Mouse (Mus musculus) left cerebral cortex, postnatal 36 days (tissue): ENCODE data around the gene Alkbh1. TPM values are rescaled to one million over a fixed set of nuclear protein-coding genes. Genes with fewer than 3 reads are reported as not detected.
A peak's percentile ranks its signal among the peaks of the same experiment; 100 is the strongest.
"Not testable (repeated sequence)": the region's sequence is repeated elsewhere in the genome, so short reads cannot be mapped to it uniquely, and the experiment has no call there.

Experiments used
- DNase-seq, 2 experiments: peaks; one replicate each; pipeline ENCODE4 v3.0.0; 2021 to 2022; ENCODE audit warnings: low spot score in 2 of 2, mixed read lengths in 1 of 2
- intact Hi-C: fragments of 180-260 bp; cut with DNase I; formaldehyde crosslinking; loops from one replicate; pipeline ENCODE4 v1.15.1; 2025
- total RNA-seq, 2 experiments: library from RNA; stranded (reverse); gene quantifications; 2 replicates each; pipeline ENCODE4 v1.2.3; 2021

Gene Alkbh1
- 10 to 100 TPM; 14.6 to 19.0 TPM for total RNA-seq

- intact Hi-C loops, result loop anchor here (2.0 kb wide), 1 partner anchor 27 kb away; no protein-coding TSS in a partner anchor
- peak; percentile 93 to 94 for DNase-seq
Observed at GRCm38 (mm10) chr12:87443700-87444122, at the start of gene Alkbh1, which contains the start of gene Slirp. Gene Alkbh1, minus strand, starts transcription at chr12:87444017. Gene Slirp, plus strand, starts transcription at chr12:87443896.

DNA sequence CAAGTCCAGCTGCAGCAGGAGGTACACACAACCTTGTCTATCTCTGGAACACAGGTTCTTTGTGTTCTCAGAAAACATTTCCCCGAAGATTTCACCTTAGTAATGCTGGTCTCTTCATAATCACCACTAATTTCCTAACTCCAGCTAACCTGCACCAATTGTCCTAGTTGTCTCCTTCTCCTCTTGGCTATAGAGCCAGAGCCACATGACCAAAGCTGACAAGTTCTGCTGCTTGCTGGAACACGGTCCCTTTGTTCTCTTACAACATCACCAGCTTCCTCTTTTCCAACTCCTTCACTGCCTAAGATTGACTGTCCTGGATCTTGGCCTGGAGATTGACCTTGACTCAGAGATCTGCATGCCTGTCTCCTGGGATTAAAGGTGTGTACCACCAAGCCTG lies 44.9 kb upstream of the Alkbh1 start:
- DNase-seq, intact Hi-C loops: not testable (repeated sequence)

DNA sequence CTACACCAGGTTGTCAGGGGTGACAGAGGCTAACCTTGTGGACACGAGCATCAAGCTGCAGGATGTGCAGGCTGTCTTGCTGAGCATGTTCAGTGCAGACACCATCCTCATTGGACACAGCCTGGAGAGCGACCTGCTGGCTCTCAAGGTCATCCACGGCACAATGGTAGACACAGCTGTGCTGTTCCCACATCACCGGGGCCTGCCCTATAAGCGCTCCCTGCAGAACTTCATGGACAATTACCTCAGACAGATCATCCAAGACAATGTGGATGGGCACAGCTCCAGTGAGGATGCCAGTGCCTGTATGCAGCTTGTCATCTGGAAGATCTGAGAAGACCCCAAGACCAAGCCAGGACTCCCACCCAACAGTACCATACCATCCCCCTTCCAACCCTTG lies 38.7 kb upstream of the Alkbh1 start:
- intact Hi-C loops, result not testable (repeated sequence)

DNA sequence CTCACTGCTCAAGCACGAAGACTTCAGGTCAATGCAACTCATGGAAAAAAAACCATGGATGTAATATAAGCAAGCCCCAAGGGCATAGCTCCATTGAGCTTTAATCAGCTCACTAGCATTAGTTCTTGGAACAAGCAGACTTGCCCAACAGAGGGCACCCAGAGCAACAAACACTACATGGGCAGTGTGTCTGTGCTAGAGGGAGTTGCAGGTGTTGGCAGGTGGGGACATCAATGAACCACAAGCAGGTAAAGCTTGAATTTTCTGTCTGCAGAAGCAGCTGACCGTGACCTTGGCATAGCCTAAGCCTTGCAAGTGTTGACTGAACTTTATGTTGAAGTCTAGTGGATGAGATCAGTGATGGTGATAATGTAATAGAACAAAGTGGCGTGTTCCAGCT lies 30.9 kb upstream of the Alkbh1 start:
- intact Hi-C loops, result no loop called here
- no peak for DNase-seq

More for the DNA sequence above, 38.7 kb upstream of the Alkbh1 start:
- not testable (repeated sequence) for DNase-seq

DNA sequence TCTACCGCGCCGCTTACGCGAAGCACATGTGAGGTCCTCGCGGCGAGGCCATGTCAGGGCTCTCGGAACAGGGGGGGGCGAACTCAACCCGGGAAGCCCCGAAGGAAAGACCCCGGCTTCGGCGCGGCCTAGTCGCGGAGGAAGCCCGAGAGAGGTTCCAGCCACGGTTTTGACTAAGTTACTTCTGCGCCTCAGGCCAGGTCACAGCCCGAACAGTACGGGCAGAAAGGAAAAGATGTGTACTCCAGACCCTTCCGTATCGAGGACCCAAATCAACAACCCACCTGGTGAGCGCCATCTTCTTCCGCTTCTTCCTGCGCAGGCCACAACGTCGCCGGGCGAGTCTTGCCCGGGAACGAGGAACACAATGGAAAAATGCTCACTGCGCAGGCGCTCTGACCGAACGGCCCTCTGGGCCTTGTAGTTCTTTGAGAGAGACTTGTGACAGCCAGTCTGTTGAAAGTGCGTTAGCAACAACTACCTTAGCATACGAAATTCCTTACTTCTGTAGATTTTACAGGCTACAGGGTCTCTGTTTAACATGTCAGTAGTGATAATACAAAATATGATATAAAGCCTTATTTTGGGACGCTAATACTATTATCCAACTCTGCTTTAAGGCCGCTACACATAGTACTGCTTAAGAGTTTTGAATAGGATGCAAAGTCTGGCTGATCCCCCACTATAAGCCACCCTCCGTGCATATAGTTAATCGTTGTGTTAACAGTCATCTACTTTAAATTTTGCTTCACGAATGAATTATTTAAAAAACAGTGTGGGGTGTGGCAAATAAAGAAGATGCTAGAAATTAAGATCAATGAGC lies 28.4 kb upstream of the Alkbh1 start, which contains the start of gene Snw1:
TSS of gene Snw1 (minus strand) at position 311 of the 823 bp plus-strand sequence.
- intact Hi-C loops, result loop anchor here (2.0 kb wide), 1 partner anchor 27 kb away; the partner anchor contains the start of gene Alkbh1
- DNase-seq, result peak; percentile 95

GRCm38 (mm10) chr12:87471421-87471963 lies 27.7 kb upstream of the Alkbh1 start:
- intact Hi-C loops, result loop anchor here (2.0 kb wide), 1 partner anchor 27 kb away; the partner anchor contains the start of gene Alkbh1
- DNase-seq, result no peak

DNA sequence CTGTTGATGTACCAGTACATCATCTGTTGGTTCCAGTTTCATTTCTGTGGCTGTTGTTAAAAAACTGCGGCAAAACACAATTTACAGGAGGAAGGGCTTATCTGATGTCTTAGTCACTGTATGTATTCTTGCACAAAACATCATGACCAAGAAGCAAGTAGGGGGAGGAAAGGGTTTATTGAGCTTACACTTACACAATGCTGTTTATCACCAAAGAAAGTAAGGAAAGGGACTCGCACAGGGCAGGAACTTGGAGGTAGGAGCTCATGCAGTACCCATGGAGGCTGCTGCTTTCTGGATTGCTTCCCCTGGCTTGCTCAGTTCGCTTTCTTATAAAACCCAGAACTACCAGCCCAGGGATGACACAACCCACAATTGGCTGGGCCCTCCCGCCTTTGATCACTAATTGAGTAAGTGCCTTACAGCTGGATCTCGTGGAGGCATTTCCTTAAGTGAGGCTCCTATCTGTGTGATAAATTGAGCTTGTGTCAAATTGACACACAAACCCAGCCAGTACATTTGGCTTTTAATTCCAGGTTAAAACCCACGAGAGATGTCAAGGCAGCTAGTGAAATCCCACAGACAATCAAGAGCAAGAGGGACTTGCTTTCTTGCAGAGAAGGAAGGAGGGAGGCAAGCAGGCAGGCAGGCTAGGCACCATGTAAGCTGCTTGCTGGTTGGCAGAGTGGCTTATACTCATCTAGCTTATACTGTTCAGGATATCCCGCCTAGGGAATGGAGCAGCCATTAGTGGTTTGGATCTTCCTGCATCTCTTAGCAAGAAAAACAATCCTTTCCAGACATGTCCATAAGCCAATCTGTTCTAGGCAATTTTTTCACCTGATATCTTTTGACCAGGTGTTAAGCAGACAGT lies 26.7 kb upstream of the Alkbh1 start:
- intact Hi-C loops, result loop anchor here (2.0 kb wide), 1 partner anchor 26 kb away; the partner anchor contains the start of gene Alkbh1

DNA sequence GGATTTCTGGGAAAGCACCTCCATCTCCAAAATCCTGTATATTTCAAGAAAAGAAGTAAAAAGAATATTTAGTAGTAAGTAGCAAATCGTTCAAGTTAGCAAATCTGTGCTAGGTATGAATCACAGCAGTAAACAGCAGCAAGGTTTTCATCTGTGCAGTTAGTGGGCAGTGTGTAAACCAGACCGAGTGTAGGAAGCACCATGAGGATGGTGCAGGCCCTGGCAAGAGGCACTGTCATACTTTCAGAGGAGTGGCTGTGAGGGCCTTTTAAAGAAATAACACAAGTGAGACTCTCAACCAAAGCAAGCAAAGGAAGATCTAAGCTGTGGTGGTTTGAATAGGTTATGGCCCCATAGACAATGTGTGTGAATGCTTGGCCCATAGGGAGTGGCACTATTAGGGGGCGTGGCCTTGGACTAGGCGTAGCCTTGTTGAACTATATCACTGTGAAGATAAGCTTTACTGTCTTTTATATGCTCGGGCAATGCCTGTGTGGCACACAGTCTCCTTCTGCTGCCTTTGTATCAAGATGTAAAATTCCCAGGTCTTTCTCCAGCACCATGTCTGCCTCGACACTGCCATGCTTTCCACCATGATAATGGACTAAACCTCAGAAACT lies 21.0 kb upstream of the Alkbh1 start:
- intact Hi-C loops, result no loop called here
- no peak for DNase-seq

More for the DNA sequence above, 26.7 kb upstream of the Alkbh1 start:
- DNase-seq, result no peak

- DNase-seq, result no peak
- intact Hi-C loops, result no loop called here
Observed at GRCm38 (mm10) chr12:87449456-87449855, 5.6 kb upstream of the Alkbh1 start.

DNA sequence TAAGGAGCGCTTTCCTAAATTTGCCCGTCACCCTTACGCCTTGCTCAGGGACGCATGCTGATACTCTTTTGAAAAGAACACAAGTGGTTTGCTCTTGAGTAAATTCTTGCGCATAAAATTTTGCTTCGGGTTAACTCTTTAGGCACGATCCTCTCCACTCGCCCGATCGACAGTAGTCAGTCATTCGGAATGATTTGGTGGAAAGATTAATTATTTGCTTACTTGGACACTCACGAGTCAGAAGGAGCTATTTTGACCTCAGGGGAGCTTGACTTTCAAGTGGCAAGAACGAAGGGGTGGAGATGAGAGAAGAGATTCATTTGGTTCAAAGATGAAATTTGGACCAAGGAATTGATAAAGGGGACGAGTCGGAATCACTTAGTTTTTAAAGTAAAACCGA lies 394 bp upstream of the Alkbh1 start:
- no peak for DNase-seq
- intact Hi-C loops, result loop anchor here (2.0 kb wide), 1 partner anchor 27 kb away; no protein-coding TSS in a partner anchor

GRCm38 (mm10) chr12:87443115-87443699 lies 610 bp downstream of the Alkbh1 start:
- DNase-seq, result no peak
- intact Hi-C loops, result no loop called here

- intact Hi-C loops, result no loop called here
- no peak for DNase-seq
Observed at GRCm38 (mm10) chr12:87442177-87443114, 1.4 kb downstream of the Alkbh1 start.

DNA sequence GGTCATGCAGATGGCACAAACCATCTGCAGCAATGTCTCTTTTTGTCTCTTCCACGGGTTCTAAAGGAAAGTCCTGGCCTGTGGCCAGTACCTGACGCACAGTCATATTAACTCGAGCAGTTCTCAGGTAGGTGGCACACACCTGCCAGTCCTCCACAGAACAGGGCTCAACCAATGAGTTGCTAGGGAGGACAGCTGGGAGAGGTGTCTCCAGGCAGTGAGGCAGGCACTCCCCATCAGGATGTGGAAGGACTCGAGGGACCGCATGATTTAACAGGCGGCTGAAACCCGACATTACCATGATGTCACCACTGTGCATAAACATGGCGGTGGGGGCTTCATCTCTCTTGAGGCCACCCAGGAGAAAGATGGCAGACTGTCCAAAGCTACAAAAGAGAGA lies 14.9 kb downstream of the Alkbh1 start:
- DNase-seq, result no peak
- intact Hi-C loops, result no loop called here

- intact Hi-C loops, result no loop called here
Observed at GRCm38 (mm10) chr12:87428295-87428694, 15.5 kb downstream of the Alkbh1 start.

GRCm38 (mm10) chr12:87426354-87427031 lies 17.3 kb downstream of the Alkbh1 start:
- intact Hi-C loops, result no loop called here
- no peak for DNase-seq

More at GRCm38 (mm10) chr12:87428295-87428694, 15.5 kb downstream of the Alkbh1 start:
- no peak for DNase-seq

GRCm38 (mm10) chr12:87424516-87424915 lies 19.3 kb downstream of the Alkbh1 start:
- intact Hi-C loops, result no loop called here
- DNase-seq, result no peak

DNA sequence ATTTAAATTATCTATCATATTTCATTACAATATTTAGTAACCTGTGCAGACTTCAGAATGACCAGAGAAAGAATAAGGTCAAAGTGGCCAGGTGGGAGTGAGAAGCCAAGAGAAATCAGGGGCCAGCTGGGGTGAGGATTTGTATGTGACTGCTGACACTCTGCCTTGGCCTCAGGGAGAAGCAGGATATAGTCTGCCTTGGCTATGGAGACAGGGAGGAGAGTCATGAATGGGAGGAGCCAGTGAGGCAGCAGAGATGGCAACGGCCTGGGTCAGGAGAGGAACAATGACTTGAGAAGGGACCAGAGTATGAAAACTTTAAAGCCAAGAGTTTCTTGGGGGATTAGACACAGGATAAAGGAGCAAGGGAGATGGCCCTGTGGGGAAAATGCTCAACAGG lies 20.1 kb downstream of the Alkbh1 start:
- intact Hi-C loops, result no loop called here
- DNase-seq, result no peak
